Mouse (Mus musculus): ENCODE results near the gene Tmem86a. TPM values are rescaled to one million over a fixed set of nuclear protein-coding genes. Genes with fewer than 3 reads are reported as not detected.

Tmem86a gene
- polyA plus RNA-seq, 1 experiment = 26.3 TPM

DNA sequence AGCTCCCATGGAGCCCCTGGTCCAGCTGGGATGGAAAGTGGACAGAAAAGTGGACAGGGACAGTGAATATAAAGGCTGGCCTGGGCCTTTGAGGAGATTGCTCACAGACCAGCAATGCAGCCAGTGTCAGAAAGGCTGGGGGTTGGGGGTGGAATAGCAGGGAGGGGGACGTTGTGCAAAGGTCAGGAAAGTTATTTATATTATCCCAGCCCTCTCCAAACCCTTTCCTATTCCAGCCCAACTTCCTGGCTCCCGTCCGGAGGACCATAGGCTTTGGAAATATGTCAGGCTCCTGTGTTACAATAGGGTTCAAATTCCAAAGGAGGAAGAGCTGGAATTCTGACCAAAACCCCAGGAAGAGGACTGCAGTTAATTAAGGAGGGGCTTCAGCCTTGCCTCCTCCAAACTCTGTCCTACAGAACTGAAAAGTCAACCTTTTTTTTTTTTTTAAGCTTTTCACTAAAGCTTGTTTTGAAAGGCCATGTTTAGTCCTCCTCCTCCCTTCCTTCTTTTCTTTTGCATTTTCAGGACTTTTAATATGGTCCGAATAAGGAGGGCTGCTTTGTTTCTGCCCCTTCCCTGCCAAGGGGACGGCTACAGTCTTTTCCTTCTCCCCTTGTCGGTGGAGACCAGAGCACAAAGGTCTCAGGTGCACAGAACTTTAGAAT is 7.4 kb upstream of the Tmem86a start:
- Histone ChIP-seq H3K4me3 (replicated peaks) (no peak overlapping the region), H3K27me3 (replicated peaks) (peaks cover 32% of the 10 kb centered on the region), H3K9me3 (no peaks in the 10 kb centered on the region), H3K4me1 (0 out of 2 replicates have a peak, but pooled peaks cover 4% of the 10 kb centered on the region), H3K36me3 (replicated peaks; ENCODE audit: low read length) (no peaks in the 10 kb centered on the region)
- TF ChIP-seq GATA1 (IDR thresholded peaks at IDR 0.05; ENCODE audit: borderline replicate concordance, low read length) (no peak), FLI1 (IDR thresholded peaks at IDR 0.05; ENCODE audit: low read length) (no peak)

DNA sequence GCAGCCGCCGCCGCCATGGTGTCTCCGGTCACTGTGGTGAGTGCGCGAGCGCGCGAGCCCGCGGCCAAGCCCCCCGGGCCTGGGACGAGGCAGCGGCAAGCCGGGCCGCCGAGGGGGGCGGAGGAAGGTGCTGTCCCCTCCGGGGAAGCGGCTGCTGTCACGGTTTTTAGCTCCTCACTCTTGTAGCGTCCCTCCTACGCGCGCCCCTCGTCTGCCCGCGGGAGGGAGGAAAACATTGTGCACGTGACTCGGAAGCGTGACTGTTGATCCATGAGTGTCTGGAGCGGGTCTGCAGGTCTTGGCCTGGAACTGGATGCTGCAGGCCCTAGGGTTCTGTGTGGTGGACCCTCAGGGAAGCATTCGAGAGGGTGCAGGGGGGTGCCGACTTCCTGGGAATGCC is 365 bp downstream of the Tmem86a start:
- TF ChIP-seq GATA1 (IDR thresholded peaks at IDR 0.05; ENCODE audit: borderline replicate concordance, low read length) (no peak), FLI1 (IDR thresholded peaks at IDR 0.05; ENCODE audit: low read length) (no peak)
- Histone ChIP-seq H3K36me3 (replicated peaks; ENCODE audit: low read length) (peaks cover 17% of the 10 kb centered on the region), H3K9me3 (no peaks in the 10 kb centered on the region), H3K4me3 (replicated peaks) (peak overlapping the region; percentile 94), H3K27me3 (replicated peaks) (peaks cover 22% of the 10 kb centered on the region), H3K4me1 (peaks cover 66% of the 10 kb centered on the region)

DNA sequence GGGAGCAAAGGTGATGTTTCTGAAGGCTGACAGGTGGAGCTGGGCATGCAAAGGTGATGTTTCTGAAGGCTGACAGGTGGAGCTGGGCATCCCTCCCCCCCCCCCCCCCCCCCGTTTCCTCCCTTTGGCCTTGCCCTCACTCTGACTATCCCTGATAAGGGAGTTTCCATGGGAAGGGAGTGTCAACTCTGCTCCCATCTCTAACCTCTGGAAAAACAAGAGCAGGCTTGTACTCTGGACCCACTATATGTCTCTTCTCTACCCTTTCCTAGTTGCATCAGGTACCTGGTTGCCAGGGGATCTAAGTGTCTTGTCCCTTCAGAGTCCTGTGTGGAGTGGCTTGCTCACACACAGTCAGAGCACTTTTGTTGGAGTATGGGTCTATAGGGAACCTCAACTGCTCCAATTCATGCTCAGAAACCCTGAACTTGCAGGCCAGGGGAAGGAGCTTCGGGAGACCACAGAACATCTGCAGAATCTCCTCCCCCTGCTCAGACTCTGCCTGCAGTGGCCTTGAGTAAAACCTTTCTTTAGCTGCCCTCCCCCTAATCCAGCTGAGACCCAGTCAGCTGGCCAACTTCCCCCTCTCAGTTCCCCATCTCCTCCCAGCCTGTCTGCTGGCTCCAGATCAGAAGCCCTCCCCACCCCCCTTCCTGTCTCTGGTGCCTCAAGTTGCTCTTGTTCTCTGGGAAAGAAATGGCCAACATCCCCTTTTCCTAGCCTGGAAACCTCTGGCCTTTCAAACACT is 1.2 kb downstream of the Tmem86a start:
- H3K4me3 ChIP-seq (replicated peaks) = peak overlapping the region; percentile 94

DNA sequence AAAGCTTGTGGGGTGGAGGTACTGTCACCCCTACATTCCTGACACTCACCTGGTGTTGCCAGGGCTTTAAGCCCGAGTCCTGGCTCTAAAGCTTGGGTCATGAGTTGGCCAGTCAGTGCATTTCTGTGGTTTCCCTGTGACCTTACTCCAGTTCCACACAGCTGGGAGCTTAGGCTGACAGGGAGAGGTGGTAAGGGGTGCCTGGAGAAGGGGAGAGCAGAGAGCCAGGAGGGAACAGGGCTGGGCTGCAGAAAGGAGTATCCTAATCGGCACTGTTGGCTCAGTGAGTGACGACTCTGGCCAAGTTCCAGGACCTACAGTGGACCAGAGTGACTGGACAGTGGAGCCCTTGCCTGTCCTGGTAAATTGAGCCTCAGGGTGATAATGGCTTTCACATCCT is 1.9 kb downstream of the Tmem86a start:
- H3K27me3 ChIP-seq (replicated peaks) = peaks cover 28% of the 10 kb centered on the region
- TF ChIP-seq GATA1 (IDR thresholded peaks at IDR 0.05; ENCODE audit: borderline replicate concordance, low read length) = no peak
- no peak for TF ChIP-seq FLI1 (IDR thresholded peaks at IDR 0.05; ENCODE audit: low read length)
- no peaks in the 10 kb centered on the region for H3K9me3 ChIP-seq
- H3K4me3 ChIP-seq (replicated peaks) = peak overlapping the region; percentile 94
- peaks cover 17% of the 10 kb centered on the region for H3K36me3 ChIP-seq (replicated peaks; ENCODE audit: low read length)
- H3K4me1 ChIP-seq = peaks cover 81% of the 10 kb centered on the region

More for the DNA sequence above, 1.2 kb downstream of the Tmem86a start:
- H3K9me3 ChIP-seq = no peaks in the 10 kb centered on the region
- peaks cover 74% of the 10 kb centered on the region for H3K4me1 ChIP-seq
- H3K36me3 ChIP-seq (replicated peaks; ENCODE audit: low read length) = peaks cover 17% of the 10 kb centered on the region
- peaks cover 22% of the 10 kb centered on the region for H3K27me3 ChIP-seq (replicated peaks)
- TF ChIP-seq FLI1 (IDR thresholded peaks at IDR 0.05; ENCODE audit: low read length) = no peak

DNA sequence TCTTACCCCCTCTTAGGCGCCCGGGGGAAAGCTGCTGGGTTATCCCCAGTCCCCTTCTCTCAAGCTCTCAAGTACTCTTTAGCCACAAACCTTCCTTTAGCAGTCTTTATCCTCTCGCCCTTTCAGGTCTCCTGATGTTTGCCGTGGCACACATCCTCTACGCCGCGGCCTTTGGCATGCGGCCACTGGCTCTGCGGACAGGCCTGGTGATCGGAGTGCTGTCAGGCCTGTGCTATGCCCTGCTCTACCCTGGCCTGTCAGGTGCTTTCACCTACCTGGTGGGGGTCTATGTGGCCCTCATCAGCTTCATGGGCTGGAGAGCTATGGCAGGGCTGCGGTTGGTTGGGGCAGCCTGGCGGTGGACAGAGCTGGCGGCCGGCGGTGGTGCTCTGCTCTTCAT is 2.9 kb downstream of the Tmem86a start:
- H3K27me3 ChIP-seq (replicated peaks) = peaks cover 24% of the 10 kb centered on the region
- H3K36me3 ChIP-seq (replicated peaks; ENCODE audit: low read length) = peaks cover 17% of the 10 kb centered on the region
- TF ChIP-seq GATA1 (IDR thresholded peaks at IDR 0.05; ENCODE audit: borderline replicate concordance, low read length) = no peak
- no peak for TF ChIP-seq FLI1 (IDR thresholded peaks at IDR 0.05; ENCODE audit: low read length)
- H3K4me1 ChIP-seq = peaks cover 91% of the 10 kb centered on the region
- H3K4me3 ChIP-seq (replicated peaks) = peak overlapping the region; percentile 16
- H3K9me3 ChIP-seq = no peaks in the 10 kb centered on the region

DNA sequence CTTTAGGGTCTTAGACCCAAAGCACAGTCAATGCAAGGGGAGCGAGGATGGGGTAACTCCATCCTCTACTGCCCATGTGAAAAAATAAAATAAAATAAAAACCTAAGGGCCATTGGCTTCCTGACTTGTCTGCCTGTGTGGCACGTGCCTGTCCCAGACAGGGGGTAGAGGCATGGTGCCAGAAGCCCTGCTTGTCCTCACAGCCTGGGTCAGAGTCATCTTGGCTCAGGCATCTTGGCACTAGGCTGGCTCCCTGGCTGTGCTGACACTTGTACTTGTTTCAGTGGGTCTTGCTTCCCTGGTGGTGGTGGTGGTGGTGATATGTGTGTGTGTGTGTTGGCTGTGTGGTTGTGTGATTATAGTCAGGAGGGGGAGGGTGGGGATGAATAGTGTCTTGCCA is 4.3 kb downstream of the Tmem86a start:
- Histone ChIP-seq H3K9me3 (no peaks in the 10 kb centered on the region), H3K36me3 (replicated peaks; ENCODE audit: low read length) (peaks cover 17% of the 10 kb centered on the region), H3K4me3 (replicated peaks) (peak overlapping the region; percentile 53), H3K27me3 (replicated peaks) (peaks cover 17% of the 10 kb centered on the region), H3K4me1 (peaks cover 88% of the 10 kb centered on the region)
- TF ChIP-seq GATA1 (IDR thresholded peaks at IDR 0.05; ENCODE audit: borderline replicate concordance, low read length) = no peak
- TF ChIP-seq FLI1 (IDR thresholded peaks at IDR 0.05; ENCODE audit: low read length) = no peak

DNA sequence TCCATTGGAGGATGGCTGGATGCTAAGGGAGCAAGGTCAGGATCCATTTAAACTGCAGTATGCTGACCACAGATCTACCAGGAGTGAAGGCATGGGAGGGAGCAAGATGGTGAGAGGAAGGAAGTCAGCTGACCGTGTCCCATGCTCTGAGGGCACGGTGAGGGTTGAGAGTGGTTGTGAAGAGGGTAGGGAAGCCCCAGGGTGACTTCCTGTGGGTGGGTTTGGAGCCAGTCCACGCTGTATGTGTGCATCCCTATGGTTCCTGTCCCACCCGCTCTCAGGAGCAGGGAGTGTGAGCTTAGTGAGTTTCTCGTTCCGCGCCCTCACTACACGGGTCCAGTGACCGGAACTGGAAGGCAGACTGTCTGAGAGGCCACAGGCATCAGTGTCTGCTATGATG is 5.3 kb downstream of the Tmem86a start:
- Histone ChIP-seq H3K27me3 (replicated peaks) (peaks cover 21% of the 10 kb centered on the region), H3K4me3 (replicated peaks) (peak overlapping the region; percentile 82), H3K9me3 (no peaks in the 10 kb centered on the region), H3K4me1 (peaks cover 88% of the 10 kb centered on the region), H3K36me3 (replicated peaks; ENCODE audit: low read length) (peaks cover 17% of the 10 kb centered on the region)
- TF ChIP-seq FLI1 (IDR thresholded peaks at IDR 0.05; ENCODE audit: low read length) (no peak), GATA1 (IDR thresholded peaks at IDR 0.05; ENCODE audit: borderline replicate concordance, low read length) (no peak)

DNA sequence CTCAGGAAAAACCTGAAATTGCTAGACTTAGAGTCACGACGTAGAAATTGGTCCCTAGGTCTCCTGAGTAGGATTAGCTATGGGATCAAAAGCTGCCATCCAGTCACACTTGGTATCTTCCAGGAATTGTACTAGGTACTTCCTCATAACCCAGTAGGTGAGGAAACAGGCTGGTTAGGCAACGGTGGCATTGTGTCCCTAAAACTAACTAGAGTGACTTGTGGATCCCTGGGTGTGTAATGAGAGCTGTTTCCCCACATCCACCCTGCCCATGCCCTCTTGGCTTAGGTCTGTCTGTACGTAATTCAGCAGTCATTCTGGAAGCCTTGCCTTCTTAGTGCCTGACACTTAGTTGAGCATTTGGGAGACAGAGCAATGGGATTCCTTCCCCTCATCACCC is 5.9 kb downstream of the Tmem86a start:
- Histone ChIP-seq H3K4me3 (replicated peaks) (no peak overlapping the region), H3K36me3 (replicated peaks; ENCODE audit: low read length) (peaks cover 17% of the 10 kb centered on the region), H3K4me1 (peaks cover 83% of the 10 kb centered on the region), H3K27me3 (replicated peaks) (peaks cover 24% of the 10 kb centered on the region), H3K9me3 (no peaks in the 10 kb centered on the region)
- TF ChIP-seq GATA1 (IDR thresholded peaks at IDR 0.05; ENCODE audit: borderline replicate concordance, low read length) = no peak
- TF ChIP-seq FLI1 (IDR thresholded peaks at IDR 0.05; ENCODE audit: low read length) = no peak

DNA sequence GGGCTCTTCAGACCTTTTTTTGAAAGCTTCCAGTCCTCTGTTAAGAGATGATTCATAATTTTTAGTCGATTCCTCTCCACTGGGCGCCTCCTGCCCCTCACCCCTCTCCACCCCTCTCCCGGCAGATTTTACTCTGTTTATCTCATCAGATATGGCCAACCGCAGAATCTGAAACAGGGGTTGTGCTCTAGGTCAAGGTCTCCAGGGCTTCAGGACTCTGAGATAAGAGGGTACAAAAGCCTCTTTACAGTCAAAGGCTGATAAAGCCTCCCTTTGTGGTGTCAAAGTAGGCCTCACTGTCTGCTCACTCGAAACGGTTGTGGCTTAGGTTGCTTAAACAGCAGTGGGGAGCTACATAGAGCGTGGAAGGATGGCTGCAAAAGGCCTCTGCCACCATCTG is 8.9 kb downstream of the Tmem86a start:
- no peak for TF ChIP-seq GATA1 (IDR thresholded peaks at IDR 0.05; ENCODE audit: borderline replicate concordance, low read length)
- no peak for TF ChIP-seq FLI1 (IDR thresholded peaks at IDR 0.05; ENCODE audit: low read length)
- peaks cover 39% of the 10 kb centered on the region for H3K27me3 ChIP-seq (replicated peaks)

DNA sequence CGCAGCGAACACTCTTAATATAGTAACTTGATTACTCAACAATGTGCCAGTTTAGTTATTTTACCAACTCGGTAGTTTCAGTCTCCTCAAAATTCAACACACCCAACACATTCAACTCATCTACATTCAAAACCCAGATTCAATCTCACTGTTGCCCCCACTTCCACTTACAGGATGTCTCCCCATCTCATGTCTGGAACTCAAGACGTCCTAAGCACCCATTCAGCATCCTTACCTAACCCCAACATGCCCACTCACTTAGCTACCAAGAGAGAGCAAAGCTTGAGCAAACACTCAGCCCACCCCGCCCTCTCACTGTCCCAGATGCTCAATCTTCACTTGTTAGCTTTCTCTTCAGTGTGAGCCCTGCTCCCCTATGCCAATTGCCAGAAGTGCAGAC is 11.2 kb downstream of the Tmem86a start:
- Histone ChIP-seq H3K4me1 (peaks cover 35% of the 10 kb centered on the region), H3K36me3 (replicated peaks; ENCODE audit: low read length) (no peaks in the 10 kb centered on the region), H3K27me3 (replicated peaks) (peaks cover 48% of the 10 kb centered on the region), H3K9me3 (no peaks in the 10 kb centered on the region), H3K4me3 (replicated peaks) (no peak overlapping the region)
- TF ChIP-seq GATA1 (IDR thresholded peaks at IDR 0.05; ENCODE audit: borderline replicate concordance, low read length) = no peak
- no peak for TF ChIP-seq FLI1 (IDR thresholded peaks at IDR 0.05; ENCODE audit: low read length)

More for the DNA sequence above, 8.9 kb downstream of the Tmem86a start:
- Histone ChIP-seq H3K4me1 (peaks cover 57% of the 10 kb centered on the region), H3K9me3 (no peaks in the 10 kb centered on the region), H3K36me3 (replicated peaks; ENCODE audit: low read length) (peaks cover 4% of the 10 kb centered on the region), H3K4me3 (replicated peaks) (no peak overlapping the region)
